Mouse (Mus musculus) lung, adult 2 months (tissue): Measurements from ENCODE around the gene Rtf2.

Source experiments
- CTCF ChIP-seq: fragments of 200-500 bp; IDR thresholded peaks from 2 replicates; pipeline ENCODE4 v1.5.1; 2011; ENCODE audit warnings: mild to moderate bottlenecking, low read length, control low read depth; ENCODE audit not compliant: insufficient read depth
- POLR2A ChIP-seq: fragments of 200-500 bp; IDR thresholded peaks from 2 replicates; pipeline ENCODE4 v1.6.1; 2011; ENCODE audit warnings: low read depth, mild to moderate bottlenecking, control low read depth, low read length, borderline replicate concordance; ENCODE audit errors: extremely low read depth

DNA sequence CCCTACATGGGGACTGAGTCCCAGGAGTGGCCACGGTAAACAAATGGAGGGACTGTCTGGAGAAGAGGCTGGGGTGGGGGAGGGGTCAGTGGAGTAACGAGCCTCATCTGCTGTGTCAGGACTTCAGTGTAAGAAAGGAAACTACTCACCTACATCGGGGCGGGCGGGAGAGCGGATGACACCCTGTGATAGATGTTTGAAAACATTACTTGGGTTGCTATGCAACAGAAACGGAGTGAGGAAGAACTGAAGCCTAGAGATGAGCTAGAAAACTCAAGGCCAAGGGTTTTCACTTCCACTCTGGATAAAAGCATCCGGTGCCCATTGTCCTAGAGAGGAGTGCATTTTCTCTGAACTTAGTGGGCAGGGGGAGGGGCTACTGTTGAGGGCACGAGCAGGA, 40.5 kb upstream of the Rtf2 start:
- no peak for TF ChIP-seq CTCF
- no peak for TF ChIP-seq POLR2A
